Mouse (Mus musculus) intestine, embryonic 15.5 days (tissue): ENCODE data around the gene Gm17657. TPM values are rescaled to one million over a fixed set of nuclear protein-coding genes. Genes with fewer than 3 reads are reported as not detected.
A peak's percentile ranks its signal among the peaks of the same experiment; 100 is the strongest.
"Not testable (repeated sequence)": the region's sequence is repeated elsewhere in the genome, so short reads cannot be mapped to it uniquely, and the experiment has no call there.

Source experiments
- ATAC-seq: fragments of 200-750 bp; cut with Nextera tagmentation; 2 replicates; pipeline ENCODE4 v1.8.0; 2017; ENCODE audit warnings: moderate TSS enrichment, moderate library complexity
- H3K27ac ChIP-seq: fragments of 300-500 bp; sonication (generic); 2 replicates; pipeline ENCODE4 v1.5.1; 2015; ENCODE audit warnings: mild to moderate bottlenecking, inconsistent platforms
- H3K27me3 ChIP-seq: fragments of 300-500 bp; sonication (generic); replicated peaks from 2 replicates; pipeline ENCODE4 v1.6.1; 2015; ENCODE audit warnings: inconsistent platforms
- H3K36me3 ChIP-seq: fragments of 300-500 bp; sonication (generic); 2 replicates; pipeline ENCODE4 v1.6.1; 2015; ENCODE audit warnings: inconsistent platforms
- H3K4me1 ChIP-seq: fragments of 300-500 bp; sonication (generic); replicated peaks from 2 replicates; pipeline ENCODE4 v1.6.1; 2015; ENCODE audit warnings: inconsistent platforms
- H3K4me2 ChIP-seq: fragments of 300-500 bp; sonication (generic); replicated peaks from 2 replicates; pipeline ENCODE4 v1.6.1; 2015; ENCODE audit warnings: mild to moderate bottlenecking, inconsistent platforms
- H3K4me3 ChIP-seq: fragments of 300-500 bp; sonication (generic); replicated peaks from 2 replicates; pipeline ENCODE4 v1.5.1; 2015; ENCODE audit warnings: inconsistent platforms
- H3K9ac ChIP-seq: fragments of 300-500 bp; sonication (generic); 2 replicates; pipeline ENCODE4 v1.6.1; 2015; ENCODE audit warnings: inconsistent platforms
- H3K9me3 ChIP-seq: fragments of 300-500 bp; sonication (generic); 2 replicates; pipeline ENCODE4 v1.6.1; 2016; ENCODE audit warnings: inconsistent platforms
- WGBS: fragments of 180-500 bp; shearing (Covaris S2); methylation state at CpG from one replicate; pipeline ENCODE4 v1.1.7; 2015; 5-methylcytosine and 5-hydroxymethylcytosine counted together
- polyA plus RNA-seq: library from polyadenylated mRNA; unstranded; fragments of >200 nt; fragmentation: Nextera tagmentation; extraction: Ambion mirVana; gene quantifications from 2 replicates; pipeline ENCODE4 v1.2.1, GENCODE M21; 2015

Gene Gm17657
- polyA plus RNA-seq, 1 experiment from 2014 or later, result not detected

DNA sequence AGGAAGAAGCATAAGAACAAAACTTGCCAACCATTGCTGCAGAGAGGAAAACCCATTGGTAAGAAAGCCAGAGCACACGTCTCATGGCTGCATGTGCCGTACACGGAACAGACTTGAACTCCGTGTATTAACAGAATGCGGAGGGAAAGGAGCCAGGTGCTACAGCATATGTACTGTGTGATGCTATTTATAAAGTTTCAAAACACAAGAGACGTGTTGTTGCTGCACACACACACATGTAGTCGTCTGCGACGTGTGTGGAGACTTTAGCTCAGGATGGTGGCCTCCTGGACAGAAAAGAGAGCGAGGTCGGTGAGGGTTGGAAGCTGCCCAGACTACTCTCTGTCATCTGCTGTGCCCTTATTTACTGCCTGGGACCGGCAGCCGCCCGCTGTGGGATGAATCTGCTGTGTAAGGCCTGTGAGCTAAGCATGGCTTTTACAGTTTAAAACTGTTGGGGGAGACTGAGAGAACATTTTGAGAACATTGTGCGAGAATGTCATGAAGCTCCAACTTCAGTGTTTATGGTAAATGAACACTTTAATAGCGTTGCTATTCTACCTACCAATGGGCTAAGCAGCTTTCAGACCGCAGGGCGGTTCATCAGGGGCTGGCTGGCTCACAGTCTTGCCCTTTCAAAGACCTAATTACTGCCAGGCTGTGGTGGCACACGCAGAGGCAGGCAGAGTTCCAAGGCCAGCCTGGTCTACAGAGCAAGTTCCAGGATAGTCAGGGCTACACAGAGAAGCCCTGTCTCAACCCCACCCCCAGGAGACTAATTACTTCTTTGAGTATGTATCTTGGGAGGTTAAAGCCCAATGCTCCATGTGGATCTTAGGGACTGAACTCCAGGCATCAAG is 6.4 kb downstream of the Gm17657 start:
- ATAC-seq, result no peak
- H3K27me3 ChIP-seq, result no peaks in the 10 kb centered on the region
- H3K4me3 ChIP-seq, result no peak overlapping the region
- no peaks in the 10 kb centered on the region for H3K9me3 ChIP-seq
- no peak overlapping the region for H3K4me2 ChIP-seq
- 85% methylated on average over 19 of the region's 19 CpGs for WGBS
- H3K4me1 ChIP-seq, result no peaks in the 10 kb centered on the region
- no peaks in the 10 kb centered on the region for H3K36me3 ChIP-seq
- no peak overlapping the region for H3K9ac ChIP-seq
- H3K27ac ChIP-seq, result no peak overlapping the region

- Histone ChIP-seq H3K9me3 (no peaks in the 10 kb centered on the region), H3K36me3 (no peaks in the 10 kb centered on the region), H3K4me2 (no peak overlapping the region), H3K27me3 (no peaks in the 10 kb centered on the region), H3K9ac (no peak overlapping the region), H3K4me1 (no peaks in the 10 kb centered on the region), H3K27ac (no peak overlapping the region), H3K4me3 (no peak overlapping the region)
- ATAC-seq, result no peak
- 65% methylated on average over 14 of the region's 14 CpGs for WGBS
Measured at GRCm38 (mm10) chr17:29541419-29541818, 8.0 kb downstream of the Gm17657 start.

DNA sequence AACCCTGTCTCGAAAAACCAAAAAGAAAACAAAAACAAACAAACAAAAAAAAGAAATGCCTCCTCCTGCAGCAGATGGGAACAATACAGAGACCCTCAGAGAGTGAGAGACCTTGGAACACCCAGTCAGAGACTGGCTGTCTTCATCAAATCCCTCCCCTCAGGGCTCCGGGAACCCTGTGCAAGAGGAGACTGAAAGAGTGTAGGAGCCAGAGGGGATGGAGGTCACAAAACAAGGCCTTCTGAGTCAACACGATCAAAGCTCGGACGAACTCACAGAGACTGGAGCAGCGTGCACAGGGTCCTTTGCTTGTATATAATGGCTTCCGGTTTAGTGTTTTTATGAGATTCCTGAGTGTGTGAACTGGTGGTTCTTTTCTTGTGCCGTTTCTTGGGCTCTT is 9.0 kb downstream of the Gm17657 start:
- Histone ChIP-seq H3K4me1 (no peaks in the 10 kb centered on the region), H3K36me3 (no peaks in the 10 kb centered on the region), H3K4me3 (no peak overlapping the region), H3K9me3 (no peaks in the 10 kb centered on the region), H3K4me2 (no peak overlapping the region), H3K9ac (no peak overlapping the region), H3K27ac (no peak overlapping the region), H3K27me3 (no peaks in the 10 kb centered on the region)
- WGBS, result 86% methylated on average over 8 of the region's 8 CpGs
- ATAC-seq, result no peak

- Histone ChIP-seq H3K4me3 (no peak overlapping the region), H3K27ac (no peak overlapping the region), H3K9me3 (no peaks in the 10 kb centered on the region), H3K36me3 (no peaks in the 10 kb centered on the region), H3K9ac (no peak overlapping the region), H3K27me3 (no peaks in the 10 kb centered on the region), H3K4me2 (no peak overlapping the region), H3K4me1 (0 out of 2 replicates have a peak, but pooled peaks cover 3% of the 10 kb centered on the region)
- no peak for ATAC-seq
- WGBS, result 86% methylated on average over 11 of the region's 11 CpGs
Measured at GRCm38 (mm10) chr17:29533866-29534265, 15.6 kb downstream of the Gm17657 start.

GRCm38 (mm10) chr17:29531757-29532384 is 17.6 kb downstream of the Gm17657 start:
- Histone ChIP-seq H3K27me3 (no peaks in the 10 kb centered on the region), H3K9me3 (no peaks in the 10 kb centered on the region), H3K4me3 (no peak overlapping the region), H3K4me2 (no peak overlapping the region), H3K4me1 (0 out of 2 replicates have a peak, but pooled peaks cover 3% of the 10 kb centered on the region), H3K36me3 (no peaks in the 10 kb centered on the region), H3K9ac (no peak overlapping the region), H3K27ac (no peak overlapping the region)
- no peak for ATAC-seq
- WGBS, result 62% methylated on average over 10 of the region's 10 CpGs

DNA sequence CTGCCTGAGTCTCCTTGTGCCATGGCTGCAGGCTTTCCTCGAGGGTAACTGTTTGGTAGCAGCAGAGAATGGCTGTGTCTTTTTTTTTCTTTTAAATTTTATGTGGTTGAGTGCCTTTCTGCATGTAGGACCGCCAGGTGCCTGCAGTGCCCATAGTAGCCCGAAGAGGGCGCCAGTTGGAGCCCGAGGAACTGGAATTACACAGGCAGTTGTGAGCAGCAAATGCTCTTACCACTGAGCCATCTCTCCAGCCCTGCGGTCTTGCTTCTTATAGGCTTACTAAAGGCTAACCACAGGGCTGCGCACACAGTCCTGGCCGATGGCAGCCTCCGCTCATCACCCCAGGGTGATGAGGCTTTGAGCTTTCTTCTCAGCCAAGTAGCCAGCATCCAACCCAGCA is 18.2 kb downstream of the Gm17657 start:
- Histone ChIP-seq H3K36me3 (no peaks in the 10 kb centered on the region), H3K27me3 (no peaks in the 10 kb centered on the region), H3K4me1 (0 out of 2 replicates have a peak, but pooled peaks cover 3% of the 10 kb centered on the region), H3K9me3 (no peaks in the 10 kb centered on the region), H3K27ac (no peak overlapping the region), H3K4me2 (no peak overlapping the region), H3K9ac (no peak overlapping the region), H3K4me3 (no peak overlapping the region)
- ATAC-seq, result no peak
- WGBS, result 78% methylated on average over 9 of the region's 9 CpGs

DNA sequence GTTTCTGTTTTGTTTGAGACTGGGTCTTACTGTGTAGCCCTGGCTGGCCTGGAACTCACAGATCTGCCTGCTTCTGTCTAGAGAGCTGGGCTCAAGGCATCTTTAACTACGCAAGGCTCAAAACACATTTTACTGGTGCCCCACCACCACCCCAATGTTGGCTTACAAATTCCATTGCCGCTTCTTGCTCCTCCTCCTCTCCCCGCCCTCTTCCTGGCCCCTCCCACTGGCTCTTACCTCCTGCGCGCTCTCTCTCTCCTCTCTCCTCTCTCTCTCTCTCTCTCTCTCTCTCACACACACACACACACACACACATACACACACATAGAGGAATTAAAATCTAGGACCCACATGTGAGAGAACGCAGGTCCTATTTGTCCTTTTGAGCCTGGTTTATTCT is 18.9 kb downstream of the Gm17657 start:
- Histone ChIP-seq H3K9ac (no peak overlapping the region), H3K9me3 (no peaks in the 10 kb centered on the region), H3K4me3 (no peak overlapping the region), H3K27ac (no peak overlapping the region), H3K36me3 (no peaks in the 10 kb centered on the region), H3K27me3 (no peaks in the 10 kb centered on the region), H3K4me2 (no peak overlapping the region), H3K4me1 (0 out of 2 replicates have a peak, but pooled peaks cover 3% of the 10 kb centered on the region)
- 79% methylated on average over 6 of the region's 6 CpGs for WGBS
- ATAC-seq, result no peak

- Histone ChIP-seq H3K9me3 (no peaks in the 10 kb centered on the region), H3K9ac (no peak overlapping the region), H3K36me3 (no peaks in the 10 kb centered on the region), H3K4me3 (no peak overlapping the region), H3K4me1 (0 out of 2 replicates have a peak, but pooled peaks cover 3% of the 10 kb centered on the region), H3K27me3 (no peaks in the 10 kb centered on the region), H3K4me2 (no peak overlapping the region), H3K27ac (no peak overlapping the region)
- 63% methylated on average over 8 of the region's 8 CpGs for WGBS
- no peak for ATAC-seq
Measured at GRCm38 (mm10) chr17:29528568-29529187, 20.8 kb downstream of the Gm17657 start.

- no peak for ATAC-seq
- Histone ChIP-seq H3K4me1 (no peaks in the 10 kb centered on the region), H3K9ac (no peak overlapping the region), H3K27me3 (no peaks in the 10 kb centered on the region), H3K4me2 (no peak overlapping the region), H3K4me3 (no peak overlapping the region), H3K9me3 (no peaks in the 10 kb centered on the region), H3K36me3 (no peaks in the 10 kb centered on the region), H3K27ac (no peak overlapping the region)
- 81% methylated on average over 2 of the region's 2 CpGs for WGBS
Measured at GRCm38 (mm10) chr17:29525613-29526012, 23.8 kb downstream of the Gm17657 start.

GRCm38 (mm10) chr17:29519731-29520130 is 29.7 kb downstream of the Gm17657 start:
- WGBS, result 71% methylated on average over 8 of the region's 8 CpGs
- H3K27ac ChIP-seq, result no peak overlapping the region
- no peak overlapping the region for H3K4me2 ChIP-seq
- no peak overlapping the region for H3K9ac ChIP-seq
- H3K27me3 ChIP-seq, result no peaks in the 10 kb centered on the region
- no peak for ATAC-seq
- H3K9me3 ChIP-seq, result no peaks in the 10 kb centered on the region
- H3K36me3 ChIP-seq, result no peaks in the 10 kb centered on the region
- H3K4me3 ChIP-seq, result no peak overlapping the region
- H3K4me1 ChIP-seq, result no peaks in the 10 kb centered on the region

GRCm38 (mm10) chr17:29518665-29519064 is 30.8 kb downstream of the Gm17657 start:
- WGBS, result 88% methylated on average over 5 of the region's 5 CpGs
- H3K27me3 ChIP-seq, H3K27ac ChIP-seq, H3K36me3 ChIP-seq, ATAC-seq, H3K9ac ChIP-seq, H3K4me1 ChIP-seq, H3K4me3 ChIP-seq, H3K9me3 ChIP-seq, H3K4me2 ChIP-seq: not testable (repeated sequence)

DNA sequence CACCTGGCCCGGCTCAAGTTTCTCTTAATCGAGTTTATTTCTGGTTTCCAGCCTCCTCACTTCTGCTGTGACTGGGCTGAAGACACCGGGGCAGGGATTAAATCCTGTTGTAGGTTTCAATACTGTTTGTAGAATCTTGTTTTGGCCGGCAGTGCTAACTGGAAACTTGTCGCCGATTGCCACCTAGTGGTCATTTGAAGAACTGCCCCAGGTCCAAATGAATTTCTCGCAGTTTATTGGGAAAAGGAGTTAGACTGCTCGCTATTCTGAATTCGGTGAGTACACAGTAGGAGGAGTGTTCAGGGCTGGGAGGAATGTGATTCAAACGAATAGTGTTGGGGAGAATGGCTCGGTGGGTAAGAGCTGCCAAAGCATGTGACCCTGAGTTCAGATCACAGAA is 35.0 kb downstream of the Gm17657 start:
- WGBS, result 2% methylated on average over 11 of the region's 11 CpGs
- Histone ChIP-seq H3K4me3 (no peak overlapping the region), H3K36me3 (no peaks in the 10 kb centered on the region), H3K4me1 (no peaks in the 10 kb centered on the region), H3K9ac (no peak overlapping the region), H3K4me2 (no peak overlapping the region), H3K27ac (no peak overlapping the region), H3K9me3 (no peaks in the 10 kb centered on the region), H3K27me3 (no peaks in the 10 kb centered on the region)
- ATAC-seq, result 0 out of 2 replicates have a peak, but pooled peaks have one; percentile 50
